Mouse (Mus musculus) erythroblast, embryonic 14.5 days (primary cell): ENCODE measurements at regions not wholly inside any gene's neighbourhood (a gene's known extent, or its start where the extent isn't known, plus 50 kb on each side); places are given as distances from the start of the nearest gene placed in this dataset.

Experiments used
- H3K27me3 ChIP-seq: 2 replicates; pipeline ENCODE4 v1.6.1; 2012; ENCODE audit warnings: inconsistent platforms; ENCODE audit not compliant: control insufficient read depth
- H3K36me3 ChIP-seq: 2 replicates; pipeline ENCODE4 v1.6.1; 2012; ENCODE audit warnings: mild to moderate bottlenecking, inconsistent platforms; ENCODE audit not compliant: control insufficient read depth
- H3K4me1 ChIP-seq: 2 replicates; pipeline ENCODE4 v1.6.1; 2012; ENCODE audit warnings: inconsistent platforms; ENCODE audit not compliant: control insufficient read depth
- H3K4me3 ChIP-seq: replicated peaks from 2 replicates; pipeline ENCODE3; 2012; ENCODE audit warnings: moderate library complexity, mild to moderate bottlenecking, inconsistent platforms
- H3K9me3 ChIP-seq: 2 replicates; pipeline ENCODE4 v1.6.1; 2012; ENCODE audit warnings: low read length, inconsistent platforms, mixed read lengths; ENCODE audit not compliant: control insufficient read depth
- GATA1 ChIP-seq: IDR thresholded peaks from 2 replicates; pipeline ENCODE4 v1.6.1; 2012; ENCODE audit warnings: low read length, inconsistent platforms, mixed read lengths
- TAL1 ChIP-seq: IDR thresholded peaks from 3 replicates; pipeline ENCODE4 v1.6.1; 2012; ENCODE audit warnings: low read length, inconsistent platforms, mixed read lengths

DNA sequence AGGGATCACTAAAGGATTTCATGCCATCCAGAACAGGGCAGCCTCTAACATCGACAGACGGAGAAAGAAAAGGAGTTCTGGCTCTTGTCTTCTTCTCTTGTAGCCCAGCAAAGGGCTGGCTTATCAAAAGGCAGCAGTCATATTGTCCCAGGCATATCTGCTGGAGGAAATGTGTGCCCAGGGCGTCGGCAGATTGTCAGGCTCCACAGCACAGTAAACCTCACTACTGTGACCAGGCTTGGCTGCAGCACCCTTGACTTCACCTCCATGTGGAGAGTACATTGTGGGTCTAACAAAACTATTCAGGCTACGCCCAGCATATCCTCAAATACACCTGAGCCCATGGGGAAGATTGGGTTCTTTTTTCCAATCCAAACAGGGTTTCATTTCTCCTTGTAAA lies 317.7 kb upstream of the 1700056E22Rik start:
- no peaks in the 10 kb centered on the region for H3K36me3 ChIP-seq
- H3K4me3 ChIP-seq, result no peak overlapping the region
- peaks cover 11% of the 10 kb centered on the region for H3K4me1 ChIP-seq
- no peak for TF ChIP-seq TAL1
- TF ChIP-seq GATA1, result no peak
- H3K27me3 ChIP-seq, result no peaks in the 10 kb centered on the region
- H3K9me3 ChIP-seq, result no peaks in the 10 kb centered on the region

DNA sequence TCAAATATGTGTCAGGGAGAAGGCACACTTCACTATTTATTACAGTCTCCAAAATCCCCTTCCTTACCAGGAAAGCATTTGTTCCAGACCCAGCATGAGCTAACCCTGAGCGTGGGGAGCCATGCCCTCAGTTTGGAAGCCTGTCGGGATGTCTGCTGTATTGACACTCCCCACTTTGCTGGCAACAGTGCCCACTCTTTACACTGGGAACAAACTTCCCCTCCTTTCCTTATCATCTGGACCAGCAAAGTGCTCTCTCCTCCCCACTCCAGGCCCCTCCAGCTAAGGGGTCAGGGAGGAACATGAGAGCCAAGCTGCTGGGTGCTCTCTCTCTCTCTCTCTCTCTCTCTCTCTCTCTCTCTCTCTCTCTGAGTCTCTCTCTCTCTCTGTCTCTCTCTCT lies 310.7 kb upstream of the 1700056E22Rik start:
- no peaks in the 10 kb centered on the region for H3K27me3 ChIP-seq
- H3K9me3 ChIP-seq, result no peaks in the 10 kb centered on the region; the same call in 1 of the 2 replicates
- TF ChIP-seq TAL1, result no peak
- no peak for TF ChIP-seq GATA1
- no peak overlapping the region for H3K4me3 ChIP-seq
- no peaks in the 10 kb centered on the region for H3K4me1 ChIP-seq
- H3K36me3 ChIP-seq, result no peaks in the 10 kb centered on the region

DNA sequence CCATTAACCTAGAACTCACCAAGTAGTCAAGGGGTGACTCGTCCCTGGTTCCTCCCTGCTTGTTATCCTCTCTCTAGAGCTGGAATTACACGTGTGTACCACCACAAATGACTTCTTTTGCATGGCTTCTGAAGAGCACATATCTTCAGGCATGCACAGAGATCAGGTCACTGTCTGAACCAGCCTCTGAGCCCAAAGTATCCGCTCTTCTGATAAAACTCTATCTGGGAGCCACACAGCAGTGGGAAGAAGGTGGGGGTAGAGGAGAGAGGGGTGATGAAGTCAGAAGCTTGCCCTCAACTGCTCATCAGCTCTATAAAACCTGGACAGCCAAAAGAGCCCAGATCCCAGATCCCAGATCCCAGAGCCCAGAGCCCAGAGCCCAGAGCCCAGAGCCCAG lies 301.9 kb upstream of the 1700056E22Rik start:
- no peaks in the 10 kb centered on the region for H3K36me3 ChIP-seq
- H3K4me1 ChIP-seq, result no peaks in the 10 kb centered on the region
- H3K4me3 ChIP-seq, result no peak overlapping the region
- no peaks in the 10 kb centered on the region for H3K27me3 ChIP-seq
- TF ChIP-seq TAL1 (no peak), GATA1 (no peak)
- H3K9me3 ChIP-seq, result no peaks in the 10 kb centered on the region

DNA sequence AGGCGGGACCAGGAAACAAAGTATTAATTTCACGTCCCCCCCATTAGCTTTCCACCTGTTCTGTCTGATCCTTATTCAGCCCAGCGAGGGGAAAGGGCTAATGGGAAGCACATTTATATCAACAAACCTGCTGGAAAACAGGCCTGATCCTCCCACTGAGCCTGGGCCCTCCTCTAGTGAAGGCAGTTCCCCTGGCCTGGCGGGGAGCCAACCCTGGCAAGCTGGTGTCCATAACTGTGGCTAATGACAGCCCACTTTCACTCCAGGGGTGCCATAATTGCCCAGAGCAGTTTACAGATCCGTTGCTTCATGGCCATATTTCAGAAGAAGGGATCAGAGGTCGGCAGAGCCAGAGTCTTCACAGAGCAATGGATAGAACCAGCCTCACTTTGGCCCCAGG lies 301.2 kb upstream of the 1700056E22Rik start:
- H3K36me3 ChIP-seq, result no peaks in the 10 kb centered on the region
- no peak for TF ChIP-seq GATA1
- no peak for TF ChIP-seq TAL1
- H3K9me3 ChIP-seq, result no peaks in the 10 kb centered on the region
- no peaks in the 10 kb centered on the region for H3K27me3 ChIP-seq
- no peak overlapping the region for H3K4me3 ChIP-seq
- H3K4me1 ChIP-seq, result no peaks in the 10 kb centered on the region

DNA sequence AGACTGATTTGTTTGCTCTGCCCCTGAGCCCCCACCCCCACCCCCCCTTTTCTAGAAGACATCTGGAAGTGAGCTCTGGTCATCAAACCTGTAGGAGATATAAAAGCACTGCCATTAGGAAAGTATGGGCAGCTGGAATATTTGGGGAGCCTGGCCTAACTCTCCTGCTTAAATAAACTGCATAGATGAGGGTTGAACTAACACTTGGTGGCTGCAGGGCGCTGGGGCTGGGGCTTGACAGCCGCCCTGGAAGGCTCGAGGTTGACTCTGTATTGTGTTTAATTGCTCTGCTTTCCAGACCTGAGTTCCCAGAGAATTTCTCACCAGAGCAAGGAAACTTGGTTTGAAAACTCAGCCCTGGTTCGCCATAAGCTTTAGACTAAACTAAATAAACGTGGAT lies 300.7 kb upstream of the 1700056E22Rik start:
- Histone ChIP-seq H3K4me1 (no peaks in the 10 kb centered on the region), H3K4me3 (no peak overlapping the region), H3K36me3 (no peaks in the 10 kb centered on the region), H3K27me3 (no peaks in the 10 kb centered on the region), H3K9me3 (no peaks in the 10 kb centered on the region)
- TF ChIP-seq GATA1 (no peak), TAL1 (no peak)

DNA sequence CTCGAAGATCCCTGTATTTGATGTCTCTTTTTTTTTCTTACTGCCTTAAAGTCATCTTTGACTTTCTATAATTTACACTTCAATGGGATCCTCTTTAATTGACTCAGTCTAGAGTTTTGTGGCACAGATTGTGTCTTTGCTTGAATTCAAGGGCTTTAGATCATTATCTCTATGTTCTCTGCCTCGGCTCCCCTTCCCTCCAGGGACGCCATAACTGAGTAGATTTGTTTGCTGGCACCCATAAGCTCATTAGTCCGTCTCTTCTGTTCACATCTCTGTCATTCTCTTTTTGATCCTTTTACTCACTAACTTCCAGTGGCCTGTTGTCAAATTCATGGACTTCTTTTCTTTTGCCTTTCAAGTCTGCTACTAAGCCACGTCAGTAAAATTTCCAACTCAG lies 299.0 kb upstream of the 1700056E22Rik start:
- H3K27me3 ChIP-seq, result no peaks in the 10 kb centered on the region
- TF ChIP-seq TAL1 (no peak), GATA1 (no peak)

DNA sequence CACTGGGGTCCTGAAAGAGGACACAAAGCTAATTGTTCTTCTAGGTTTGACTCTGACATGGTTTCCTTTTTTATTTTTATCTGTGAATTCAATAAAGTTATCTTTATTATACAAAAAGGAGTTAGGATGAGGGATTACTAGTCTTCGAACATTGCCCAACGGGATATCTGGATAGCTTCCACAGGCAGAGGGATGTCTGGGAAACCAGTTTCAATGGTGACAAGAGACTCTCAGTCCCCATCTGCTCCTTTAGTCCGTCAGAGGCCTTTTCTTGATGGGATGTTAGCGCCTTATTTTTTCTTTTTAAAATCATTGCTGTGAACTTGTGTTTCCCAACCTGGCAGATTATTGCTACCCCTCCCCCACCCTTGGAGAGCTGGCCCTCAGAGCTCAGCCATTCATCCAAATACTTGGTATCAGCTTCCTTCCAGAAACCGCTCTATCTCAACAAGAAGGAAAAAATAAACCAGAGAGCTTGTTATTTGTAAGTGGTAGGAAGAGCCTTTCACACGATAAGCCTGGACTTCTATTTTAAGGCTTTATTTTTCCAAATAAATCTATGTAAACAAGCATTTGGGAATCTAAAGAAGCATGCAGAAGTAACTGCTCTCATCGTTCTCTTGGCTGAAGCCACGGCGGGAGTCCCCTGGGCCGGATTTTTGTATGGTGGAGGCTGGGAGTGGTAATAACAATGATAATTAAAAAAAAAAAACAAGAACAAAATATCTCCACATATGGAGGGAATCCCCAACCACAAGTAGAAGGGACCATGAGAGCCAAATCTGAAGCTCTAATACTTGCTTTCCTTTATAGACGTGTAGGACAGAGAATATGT lies 296.6 kb upstream of the 1700056E22Rik start:
- Histone ChIP-seq H3K36me3 (no peaks in the 10 kb centered on the region), H3K4me1 (no peaks in the 10 kb centered on the region), H3K27me3 (no peaks in the 10 kb centered on the region), H3K9me3 (no peaks in the 10 kb centered on the region), H3K4me3 (no peak overlapping the region)
- TF ChIP-seq TAL1 (no peak), GATA1 (no peak)

More for the DNA sequence above, 299.0 kb upstream of the 1700056E22Rik start:
- Histone ChIP-seq H3K9me3 (no peaks in the 10 kb centered on the region), H3K36me3 (no peaks in the 10 kb centered on the region), H3K4me1 (no peaks in the 10 kb centered on the region), H3K4me3 (no peak overlapping the region)

DNA sequence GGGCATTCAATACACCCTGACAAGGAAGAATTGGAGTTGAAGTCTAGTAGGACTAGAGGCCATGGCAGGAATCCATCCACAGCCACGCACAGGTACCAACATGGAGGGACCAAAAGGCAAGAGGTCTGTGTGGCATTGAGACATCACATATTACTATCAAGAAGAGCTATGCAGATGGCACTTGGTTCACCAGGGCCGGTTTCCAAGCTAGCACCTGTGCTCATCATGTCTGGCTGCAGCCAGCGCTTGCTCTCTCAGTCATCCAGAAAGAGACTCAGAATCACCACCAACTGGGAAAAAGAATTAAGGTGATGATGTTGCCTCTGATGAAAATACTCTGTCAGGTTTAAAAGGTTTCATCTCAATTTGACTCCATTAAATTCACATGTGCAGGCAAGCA lies 292.1 kb upstream of the 1700056E22Rik start:
- Histone ChIP-seq H3K27me3 (no peaks in the 10 kb centered on the region), H3K36me3 (no peaks in the 10 kb centered on the region), H3K4me1 (no peaks in the 10 kb centered on the region), H3K4me3 (no peak overlapping the region), H3K9me3 (no peaks in the 10 kb centered on the region)
- TF ChIP-seq GATA1, result no peak
- TF ChIP-seq TAL1, result no peak

DNA sequence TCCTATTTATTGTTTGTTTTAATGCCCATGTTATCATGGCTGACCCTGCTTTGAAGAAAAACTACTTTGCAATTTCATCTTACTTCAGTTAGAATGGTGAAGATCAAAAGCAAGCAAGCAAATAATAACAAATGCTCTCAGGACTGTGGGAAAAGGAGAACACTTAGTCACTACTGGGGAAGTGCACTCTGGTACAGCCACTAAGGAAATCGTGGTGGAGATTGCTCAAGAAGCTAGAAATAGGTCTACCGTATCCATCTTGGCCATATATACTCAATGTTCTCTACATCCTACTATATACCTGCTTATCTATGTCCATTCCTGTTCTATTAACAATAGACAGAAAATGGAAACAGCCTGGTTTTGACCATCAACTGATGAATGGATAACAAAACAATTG lies 290.1 kb upstream of the 1700056E22Rik start:
- Histone ChIP-seq H3K36me3 (no peaks in the 10 kb centered on the region), H3K4me3 (no peak overlapping the region), H3K27me3 (no peaks in the 10 kb centered on the region), H3K4me1 (no peaks in the 10 kb centered on the region), H3K9me3 (peaks cover 2% of the 10 kb centered on the region; the same call in 1 of the 2 replicates)
- TF ChIP-seq GATA1 (no peak), TAL1 (no peak)
